Mouse (Mus musculus): ENCODE measurements around the gene Mpp2.

The Mpp2 gene

GRCm38 (mm10) chr11:102036336-102036735, 52.0 kb downstream of the Mpp2 start:
- no peak for DNase-seq (ENCODE audit: low read depth, low spot score)

GRCm38 (mm10) chr11:102035456-102035960, 52.8 kb downstream of the Mpp2 start:
- DNase-seq (ENCODE audit: low read depth, low spot score), result no peak

GRCm38 (mm10) chr11:102034887-102035286, 53.4 kb downstream of the Mpp2 start:
- no peak for DNase-seq (ENCODE audit: low read depth, low spot score)

GRCm38 (mm10) chr11:102033055-102033591, 55.2 kb downstream of the Mpp2 start:
- no peak for DNase-seq (ENCODE audit: low read depth, low spot score)

GRCm38 (mm10) chr11:102031149-102031548, 57.2 kb downstream of the Mpp2 start:
- DNase-seq (ENCODE audit: low read depth, low spot score), result no peak

GRCm38 (mm10) chr11:102029966-102030365, 58.3 kb downstream of the Mpp2 start:
- DNase-seq (ENCODE audit: low read depth, low spot score), result no peak

- DNase-seq (ENCODE audit: low read depth, low spot score), result no peak
Measured at GRCm38 (mm10) chr11:102029304-102029703, 59.0 kb downstream of the Mpp2 start.

- DNase-seq (ENCODE audit: low read depth, low spot score), result no peak
Measured at GRCm38 (mm10) chr11:102028087-102028816, 60.1 kb downstream of the Mpp2 start, which contains the start of gene Mpp3. TSS of gene Mpp3 (minus strand) at chr11:102028461.

GRCm38 (mm10) chr11:102027361-102028017, 60.8 kb downstream of the Mpp2 start:
- no peak for DNase-seq (ENCODE audit: low read depth, low spot score)

GRCm38 (mm10) chr11:102026694-102027360, 61.5 kb downstream of the Mpp2 start:
- DNase-seq (ENCODE audit: low read depth, low spot score), result peak; percentile 68

GRCm38 (mm10) chr11:102025991-102026660, 62.2 kb downstream of the Mpp2 start:
- DNase-seq (ENCODE audit: low read depth, low spot score), result no peak

GRCm38 (mm10) chr11:102025354-102025753, 63.0 kb downstream of the Mpp2 start:
- DNase-seq (ENCODE audit: low read depth, low spot score), result no peak

- DNase-seq (ENCODE audit: low read depth, low spot score), result no peak
Measured at GRCm38 (mm10) chr11:102024875-102025274, 63.4 kb downstream of the Mpp2 start.

- DNase-seq (ENCODE audit: low read depth, low spot score), result no peak
Measured at GRCm38 (mm10) chr11:102024084-102024758, 64.1 kb downstream of the Mpp2 start.

GRCm38 (mm10) chr11:102023406-102023805, 64.9 kb downstream of the Mpp2 start:
- DNase-seq (ENCODE audit: low read depth, low spot score), result no peak

GRCm38 (mm10) chr11:102021196-102021595, 67.1 kb downstream of the Mpp2 start:
- DNase-seq (ENCODE audit: low read depth, low spot score), result no peak

- no peak for DNase-seq (ENCODE audit: low read depth, low spot score)
Measured at GRCm38 (mm10) chr11:102019736-102020135, 68.6 kb downstream of the Mpp2 start.

GRCm38 (mm10) chr11:102016136-102016535, 72.2 kb downstream of the Mpp2 start:
- no peak for DNase-seq (ENCODE audit: low read depth, low spot score)

- no peak for DNase-seq (ENCODE audit: low read depth, low spot score)
Measured at GRCm38 (mm10) chr11:102015472-102015871, 72.8 kb downstream of the Mpp2 start.

- DNase-seq (ENCODE audit: low read depth, low spot score), result no peak
Measured at GRCm38 (mm10) chr11:102013201-102013600, 75.1 kb downstream of the Mpp2 start.

GRCm38 (mm10) chr11:102011510-102011909, 76.8 kb downstream of the Mpp2 start:
- no peak for DNase-seq (ENCODE audit: low read depth, low spot score)
